Mouse (Mus musculus) lung, postnatal 36 days (tissue): ENCODE data around the gene Ash1l.

ENCODE experiments used
- DNase-seq: peaks from one replicate; pipeline ENCODE4 v3.0.0; 2022; ENCODE audit warnings: mixed read lengths

Ash1l gene

DNA sequence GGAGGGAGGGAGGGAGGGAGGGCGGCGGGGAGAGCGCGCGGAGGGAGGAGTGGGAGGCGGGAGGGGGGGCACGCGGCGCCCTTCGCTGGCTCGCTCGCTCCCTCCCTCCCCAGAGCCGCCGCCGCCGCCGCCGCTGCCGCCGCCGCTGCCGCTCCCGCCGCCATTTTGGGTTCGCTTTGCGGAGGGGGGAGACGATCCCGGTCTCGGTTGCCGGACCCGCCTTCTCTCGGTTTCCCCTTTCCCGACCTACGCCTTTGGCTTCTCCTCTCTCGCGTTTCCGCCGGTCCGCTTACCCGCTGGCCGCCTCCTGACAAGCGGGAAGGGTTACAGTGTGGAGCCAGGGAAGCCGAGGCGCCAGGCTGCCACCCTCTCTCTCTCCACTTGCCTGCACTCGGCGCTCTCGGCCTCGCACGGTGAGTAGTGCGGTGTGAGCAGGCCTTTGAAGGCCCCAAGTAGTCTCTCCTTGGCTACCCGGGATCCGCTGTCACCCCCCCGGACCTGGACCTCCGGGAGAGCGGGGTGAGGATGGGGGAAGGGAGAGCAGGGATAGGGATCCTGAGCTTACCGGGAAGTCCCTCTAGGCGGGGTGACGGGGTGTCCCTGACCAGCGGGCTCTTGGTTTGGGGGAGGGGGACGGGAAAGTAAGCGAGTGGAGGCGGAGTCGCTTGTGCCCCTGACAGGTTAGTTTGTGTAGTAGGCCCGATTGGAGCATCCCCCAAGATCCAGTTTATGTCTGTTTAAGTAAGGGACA lies at the start of gene Ash1l, which contains the start of gene Dap3:
Gene Ash1l (plus strand): TSS at position 47 of the 751 bp plus-strand sequence.
Gene Dap3 (minus strand): TSS at position 606 of the 751 bp plus-strand sequence.
- peak; percentile 75 for DNase-seq

DNA sequence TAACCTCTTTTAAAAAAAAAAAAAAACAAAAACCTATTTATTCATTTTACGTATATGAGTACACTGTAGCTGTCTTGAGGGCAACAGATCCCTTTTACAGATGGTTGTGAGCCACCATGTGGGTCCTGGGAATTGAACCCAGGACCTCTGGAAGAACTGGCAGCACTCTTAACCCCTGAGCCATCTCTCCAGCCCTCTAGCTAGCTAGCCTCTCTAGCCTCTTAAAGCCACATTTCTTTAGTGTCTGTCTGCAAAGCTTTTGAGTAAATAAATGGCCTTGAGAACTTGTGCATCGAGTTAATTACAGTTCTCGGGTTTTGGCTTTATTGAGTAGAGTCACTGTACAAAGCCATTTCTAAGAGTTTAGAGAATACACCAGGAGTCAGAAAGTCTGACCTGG lies 45.6 kb upstream of the Ash1l start:
- no peak for DNase-seq

DNA sequence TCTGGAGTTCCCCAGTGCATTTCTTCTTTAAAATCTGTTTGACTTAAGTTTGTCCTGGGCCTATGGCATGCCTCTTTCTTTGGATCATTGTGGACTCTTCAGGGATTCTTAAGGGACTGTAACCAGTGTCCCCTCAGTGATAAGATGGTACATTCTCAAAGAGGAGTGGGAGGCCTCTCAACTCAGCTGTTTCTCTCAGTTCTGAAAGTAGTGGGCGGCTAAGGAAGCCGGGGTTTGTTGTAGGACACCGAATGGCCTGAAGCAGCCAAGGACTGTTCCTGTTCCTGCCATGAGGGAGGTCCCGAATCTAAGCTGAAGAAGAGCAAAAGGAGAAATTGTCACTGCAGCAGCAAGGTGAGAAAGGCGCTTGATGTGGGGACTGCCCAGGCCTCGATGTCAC lies 45.2 kb upstream of the Ash1l start:
- no peak for DNase-seq

- DNase-seq = no peak
Measured at GRCm38 (mm10) chr3:88905741-88906140, 44.7 kb upstream of the Ash1l start.

DNA sequence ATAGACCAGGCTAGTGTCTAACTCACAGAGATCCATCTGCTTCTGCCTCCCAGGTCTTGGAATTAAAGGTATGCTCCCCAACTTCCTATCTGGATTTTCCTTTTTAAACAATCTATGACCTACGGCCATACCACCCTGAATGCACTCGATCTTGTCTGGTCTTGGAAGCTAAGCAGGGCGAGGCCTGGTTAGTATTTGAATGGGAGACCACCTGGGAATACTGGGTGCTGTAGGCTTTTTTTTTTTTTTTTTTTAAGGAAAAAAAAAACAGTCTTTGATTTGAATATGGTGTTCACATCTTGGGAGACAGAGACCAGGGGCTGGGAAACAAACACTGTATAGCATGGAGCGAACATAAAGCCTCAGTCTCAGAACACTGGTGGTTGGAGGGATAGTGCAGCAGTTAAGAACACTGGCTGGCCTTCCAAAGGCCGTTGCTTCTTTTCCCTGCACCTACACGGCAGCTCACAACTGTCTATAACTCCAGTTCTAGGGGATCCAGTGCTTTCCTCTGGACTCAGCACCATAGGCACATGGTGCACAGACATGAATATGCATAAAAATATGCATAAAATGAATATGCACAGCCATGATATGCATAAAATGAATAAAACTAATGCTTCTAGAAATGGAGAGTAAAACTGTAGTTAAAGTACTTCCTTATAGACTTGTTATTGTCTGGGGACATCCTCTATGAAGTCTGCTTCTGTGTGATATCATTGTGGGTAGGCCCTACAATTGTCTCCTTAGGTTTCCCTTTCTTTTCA lies 43.8 kb upstream of the Ash1l start:
- no peak for DNase-seq

- no peak for DNase-seq
Measured at GRCm38 (mm10) chr3:88912585-88912984, 37.8 kb upstream of the Ash1l start.

DNA sequence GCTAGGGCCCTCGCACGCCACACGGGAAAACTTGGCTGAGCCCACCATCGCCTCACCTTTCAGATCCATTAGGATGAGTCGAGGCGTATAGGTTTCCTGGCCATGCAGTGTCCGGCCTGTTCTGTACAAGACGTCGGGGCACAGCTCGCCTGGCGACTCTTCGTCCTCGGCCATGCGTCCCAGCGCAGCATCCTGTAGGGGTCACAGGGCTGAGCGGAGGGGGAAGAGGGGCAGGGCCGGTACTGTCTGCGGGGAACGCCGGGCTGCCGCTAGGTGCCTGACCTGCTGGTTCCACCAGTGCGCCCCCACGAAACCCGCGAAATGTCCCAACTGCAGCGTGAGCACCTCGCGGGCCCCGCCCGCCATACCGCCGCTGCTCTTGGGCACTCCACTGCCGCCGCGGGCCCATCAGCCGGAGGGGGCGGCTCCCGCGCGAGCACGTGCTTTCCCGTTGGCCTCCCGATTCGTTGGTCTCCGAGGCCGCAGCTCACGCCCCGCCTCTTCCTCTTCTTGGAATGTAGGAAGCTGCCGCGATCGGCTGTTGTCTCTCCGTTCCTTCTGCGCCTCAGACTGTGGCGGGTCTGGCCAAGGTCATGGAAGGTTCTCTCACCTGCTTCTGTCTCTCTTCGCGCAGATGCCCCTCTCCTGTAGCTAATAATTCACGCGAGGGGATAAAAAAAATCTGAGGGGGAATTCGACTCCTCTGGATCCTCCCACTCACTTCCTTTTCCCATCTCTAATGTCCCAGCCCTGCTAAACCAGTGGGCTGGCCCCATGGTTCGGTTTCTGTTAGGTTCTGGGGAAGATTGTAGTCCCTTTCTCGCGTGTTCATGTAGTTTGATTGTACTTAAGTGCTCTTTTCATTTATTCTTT lies 36.7 kb upstream of the Ash1l start, which contains the start of gene Msto1:
Gene Msto1 (minus strand): TSS at position 489 of the 873 bp plus-strand sequence.
- peak; percentile 97 for DNase-seq

GRCm38 (mm10) chr3:88914384-88914810 lies 36.0 kb upstream of the Ash1l start:
- DNase-seq = no peak

DNA sequence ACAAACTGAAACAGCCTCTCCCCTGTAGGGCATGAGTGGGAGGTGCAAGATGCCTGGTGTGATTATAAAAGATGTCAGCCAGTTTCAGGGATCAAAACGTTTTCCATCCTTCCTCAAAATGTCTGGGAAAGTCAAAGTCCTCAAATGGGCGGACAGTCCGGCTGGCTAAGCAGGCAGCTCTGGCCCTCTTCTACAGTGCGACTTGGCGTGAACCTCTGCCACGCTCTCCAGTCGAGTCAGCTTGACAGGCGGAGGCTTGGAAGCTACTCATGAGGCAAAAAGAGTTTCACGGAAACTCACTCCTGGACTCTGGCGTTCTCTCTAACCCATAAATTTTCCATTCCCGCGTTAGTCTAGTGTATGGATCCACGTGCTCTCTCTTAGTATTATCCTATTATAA lies 31.4 kb upstream of the Ash1l start:
- DNase-seq = peak; percentile 14

GRCm38 (mm10) chr3:88921411-88921810 lies 29.0 kb upstream of the Ash1l start:
- DNase-seq = no peak

- DNase-seq = no peak
Measured at GRCm38 (mm10) chr3:88923989-88924591, 26.3 kb upstream of the Ash1l start.

- DNase-seq = no peak
Measured at GRCm38 (mm10) chr3:88925651-88926050, 24.8 kb upstream of the Ash1l start.

DNA sequence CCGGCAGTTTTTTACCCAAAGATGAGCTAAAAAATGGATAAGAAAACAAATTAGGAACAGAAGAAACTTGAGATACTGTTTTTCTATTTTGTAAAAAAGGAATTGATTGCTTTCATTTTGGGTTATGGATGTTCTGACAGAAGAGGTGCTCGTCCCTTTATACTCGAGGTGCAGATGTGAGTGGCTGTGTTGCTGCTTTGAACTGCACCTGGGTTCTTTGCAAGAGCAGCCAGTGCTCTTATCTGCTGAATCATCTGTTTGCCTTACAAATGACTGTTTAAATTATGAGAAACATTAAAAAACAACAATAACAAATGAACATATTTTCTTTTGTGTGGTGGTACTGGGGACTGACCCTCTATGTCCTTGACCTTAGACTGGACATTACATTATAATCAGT lies 20.9 kb upstream of the Ash1l start:
- no peak for DNase-seq

DNA sequence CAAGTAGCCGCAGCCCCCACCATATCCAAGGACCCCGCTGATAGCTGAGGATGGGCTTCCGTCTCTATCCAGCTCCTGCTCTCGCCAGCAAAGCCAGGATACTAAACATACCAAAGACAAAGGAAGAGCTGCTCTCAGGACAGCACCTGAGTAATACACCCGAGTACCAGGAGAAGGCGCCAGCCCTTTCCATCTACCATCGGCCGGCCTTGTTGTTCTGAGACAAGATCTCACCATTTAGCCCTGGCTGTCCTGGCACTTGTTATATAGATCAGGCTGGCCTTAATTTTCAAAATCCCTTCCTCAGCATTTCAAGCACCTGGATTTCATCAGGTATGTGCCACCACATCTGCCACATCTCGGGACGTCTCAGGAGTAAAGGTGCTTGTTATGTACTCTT lies 11.4 kb upstream of the Ash1l start:
- no peak for DNase-seq

DNA sequence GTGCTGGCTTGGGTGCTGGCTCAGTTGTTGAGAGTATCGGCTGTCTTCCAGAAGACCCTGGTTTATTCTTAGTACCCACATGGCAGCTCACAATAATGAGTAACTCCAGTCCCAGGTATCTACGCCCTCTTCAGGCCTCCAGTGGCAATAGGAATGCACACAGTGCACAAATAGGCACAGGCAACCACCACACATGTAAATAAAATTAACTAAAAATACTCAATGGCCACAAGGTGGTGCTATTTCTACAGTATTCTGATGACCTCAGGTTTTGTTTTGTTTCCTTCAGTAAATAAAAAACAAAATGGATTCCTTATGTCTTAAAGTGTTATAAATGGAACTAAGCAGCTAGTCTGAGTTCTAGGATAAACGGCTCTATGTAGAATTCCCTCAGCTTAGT lies 10.7 kb upstream of the Ash1l start:
- peak; percentile 49 for DNase-seq

DNA sequence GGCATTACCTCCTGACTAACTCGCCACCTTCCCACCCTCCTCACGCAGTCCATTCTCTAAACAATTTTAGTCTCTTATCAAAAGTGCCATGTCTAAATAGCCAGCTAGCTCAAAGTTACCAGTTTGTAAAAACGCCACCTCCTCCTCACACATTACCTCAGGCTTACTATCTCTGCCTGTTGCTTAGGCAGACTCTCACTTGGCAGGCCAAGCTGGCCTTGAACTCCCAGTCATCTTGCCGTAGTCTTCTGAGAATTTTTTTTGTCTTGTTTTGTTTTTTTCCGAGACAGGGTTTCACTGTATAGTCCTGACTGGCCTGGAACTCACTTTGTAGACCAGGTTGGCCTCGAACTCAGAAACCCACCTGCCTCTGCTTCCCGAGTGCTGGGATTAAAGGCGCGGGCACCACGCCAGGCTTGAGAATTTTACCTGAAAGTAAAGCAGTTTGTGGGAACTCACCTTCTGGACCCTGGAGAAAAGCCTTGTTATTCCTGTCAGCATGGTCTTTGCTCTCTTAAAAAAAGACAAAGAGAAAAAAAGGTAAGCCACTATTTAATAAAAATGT lies 8.0 kb upstream of the Ash1l start:
- DNase-seq = no peak

GRCm38 (mm10) chr3:88944109-88944508 lies 6.3 kb upstream of the Ash1l start:
- no peak for DNase-seq

DNA sequence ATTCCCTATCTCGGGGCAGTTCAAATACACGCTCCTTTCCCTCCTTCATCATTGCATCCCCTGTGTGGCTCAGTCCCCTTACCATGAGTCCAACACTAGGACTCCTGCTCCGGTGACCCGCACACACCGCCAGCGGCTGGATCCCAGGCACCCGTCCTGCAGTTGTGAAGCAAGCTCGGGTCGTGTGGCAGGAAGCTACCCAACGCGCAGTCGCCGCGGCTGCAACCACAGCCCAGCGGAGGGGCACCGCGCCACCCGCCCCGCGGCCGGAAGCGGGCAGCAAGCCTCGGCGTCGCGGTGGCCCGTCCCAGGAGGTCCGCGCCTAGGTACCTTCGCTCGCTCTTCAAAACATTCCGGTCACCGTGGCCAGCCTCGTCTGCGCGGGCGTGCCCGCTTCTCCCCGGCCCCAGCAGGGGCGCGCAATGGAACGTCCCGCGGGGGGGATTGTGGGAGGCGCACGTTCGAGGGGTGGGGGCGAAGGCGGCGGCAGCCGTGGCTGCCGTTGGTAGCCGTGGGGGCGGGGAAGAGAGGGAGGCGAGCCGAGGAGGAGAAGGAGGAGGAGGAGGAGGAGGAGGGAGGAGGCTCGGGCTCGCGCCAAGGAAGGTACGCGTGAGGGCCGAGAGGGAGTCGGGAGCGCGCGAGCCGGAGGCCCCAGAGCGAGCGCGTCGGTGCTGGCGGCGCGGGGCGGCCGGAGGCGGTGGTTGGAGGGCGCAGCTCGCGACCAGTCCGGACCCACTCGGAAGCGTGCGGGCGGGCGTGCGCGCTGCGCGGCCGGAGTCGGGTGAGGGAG lies 441 bp upstream of the Ash1l start:
- DNase-seq = peak; percentile 94

GRCm38 (mm10) chr3:88951327-88951800 lies 942 bp downstream of the Ash1l start:
- DNase-seq = no peak

GRCm38 (mm10) chr3:88953246-88953645 lies 2.8 kb downstream of the Ash1l start:
- DNase-seq = no peak

DNA sequence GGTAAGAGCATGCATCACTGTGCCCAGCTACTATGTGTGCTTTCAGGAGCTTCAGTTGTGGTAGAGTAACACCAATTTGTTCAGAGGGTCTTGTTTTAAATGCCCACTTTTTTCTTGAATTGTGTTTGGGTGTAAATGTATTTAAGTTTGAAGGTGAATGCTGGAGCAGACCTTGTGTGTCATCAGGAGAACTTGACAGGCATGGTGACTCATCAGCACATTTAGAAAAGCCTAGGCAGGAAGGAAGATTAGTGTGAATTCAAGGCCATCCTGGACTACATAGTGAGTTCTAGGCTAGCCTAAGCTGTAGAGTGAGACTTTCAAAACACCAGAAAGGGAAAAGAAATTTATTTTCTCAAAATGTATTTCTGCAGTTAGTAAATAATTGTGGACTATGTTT lies 3.3 kb downstream of the Ash1l start:
- DNase-seq = no peak
